Mouse (Mus musculus) gastrocnemius, postnatal 4 days (tissue): ENCODE measurements at regions not wholly inside any gene's neighbourhood (a gene's known extent, or its start where the extent isn't known, plus 50 kb on each side); places are given as distances from the start of the nearest gene placed in this dataset.

Experiments used
- DNase-seq, 2 experiments: peaks; one replicate each; pipeline ENCODE4 v3.0.0; 2021 to 2022; ENCODE audit warnings: low spot score in 2 of 2, mixed read lengths in 2 of 2

DNA sequence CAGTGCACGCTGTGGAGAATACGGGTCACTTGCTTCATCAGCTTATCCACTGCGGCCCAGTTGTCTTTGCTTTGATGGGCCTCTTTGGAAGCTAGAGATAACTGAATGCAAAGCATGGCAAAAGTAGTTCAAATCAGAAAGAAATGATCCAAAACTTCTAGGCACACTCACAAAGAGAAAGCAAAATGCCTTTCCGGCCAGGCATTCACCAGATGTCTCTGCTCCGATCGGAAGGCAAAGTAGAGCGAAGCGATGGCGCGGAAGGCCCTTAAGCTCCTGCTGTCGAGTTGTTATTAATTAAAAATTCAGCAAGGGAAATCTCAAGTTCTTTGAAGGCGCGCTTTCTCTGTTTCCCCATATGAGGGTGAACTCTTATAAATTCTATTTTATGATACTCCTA lies 401.9 kb upstream of the Slc35b3 start:
- no peak for DNase-seq

GRCm38 (mm10) chr13:39351606-39352005 lies 390.9 kb upstream of the Slc35b3 start:
- no peak for DNase-seq

DNA sequence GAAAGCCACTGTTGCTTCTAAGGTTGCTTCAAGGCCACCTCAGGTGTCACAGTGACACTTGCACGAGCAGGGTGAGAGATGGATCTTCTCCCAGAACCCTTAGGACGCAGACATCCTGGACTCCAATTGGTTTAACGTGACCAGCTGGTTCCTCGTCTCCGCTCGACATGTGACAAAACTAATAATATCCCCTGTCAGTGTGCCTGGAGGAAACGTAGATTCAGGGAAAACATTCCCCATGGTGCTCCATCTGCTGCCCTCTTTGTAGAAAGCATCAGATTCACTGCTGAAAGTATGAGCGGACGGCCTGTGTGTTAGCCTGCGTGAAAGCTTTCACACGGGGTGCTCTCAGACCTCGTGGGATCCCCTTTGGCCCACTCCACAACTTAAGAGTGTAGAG lies 390.0 kb upstream of the Slc35b3 start:
- DNase-seq = no peak

- DNase-seq = no peak
Observed at GRCm38 (mm10) chr13:39347761-39348160, 387.1 kb upstream of the Slc35b3 start.

- DNase-seq = no peak
Observed at GRCm38 (mm10) chr13:39334874-39335273, 374.2 kb upstream of the Slc35b3 start.

- no peak for DNase-seq
Observed at GRCm38 (mm10) chr13:39329794-39330193, 369.1 kb upstream of the Slc35b3 start.

- DNase-seq = no peak
Observed at GRCm38 (mm10) chr13:39326176-39326575, 365.5 kb upstream of the Slc35b3 start.

DNA sequence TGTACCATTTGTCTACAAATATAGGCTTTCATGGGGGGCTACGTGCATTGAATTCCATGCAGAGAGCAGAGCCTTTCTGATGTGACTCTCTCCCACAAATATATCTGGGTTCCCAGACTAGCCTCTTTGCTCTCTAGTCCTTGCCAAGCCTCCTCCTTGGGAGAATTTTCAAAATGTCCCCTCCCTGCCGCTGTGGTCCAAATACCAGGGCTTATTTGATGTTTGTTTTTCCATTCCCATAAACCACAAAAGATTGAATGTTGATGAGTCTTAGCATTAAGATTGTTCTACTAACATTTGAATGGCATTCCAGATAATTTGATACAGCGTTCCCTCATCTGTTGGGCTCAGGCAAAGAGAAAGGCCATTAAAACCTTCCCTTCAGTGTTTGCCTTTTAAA lies 360.4 kb upstream of the Slc35b3 start:
- DNase-seq = no peak

GRCm38 (mm10) chr13:39309758-39310157 lies 349.1 kb upstream of the Slc35b3 start:
- no peak for DNase-seq

GRCm38 (mm10) chr13:39307845-39308244 lies 347.2 kb upstream of the Slc35b3 start:
- peak in 1 of 2 experiments; percentile 24 for DNase-seq

DNA sequence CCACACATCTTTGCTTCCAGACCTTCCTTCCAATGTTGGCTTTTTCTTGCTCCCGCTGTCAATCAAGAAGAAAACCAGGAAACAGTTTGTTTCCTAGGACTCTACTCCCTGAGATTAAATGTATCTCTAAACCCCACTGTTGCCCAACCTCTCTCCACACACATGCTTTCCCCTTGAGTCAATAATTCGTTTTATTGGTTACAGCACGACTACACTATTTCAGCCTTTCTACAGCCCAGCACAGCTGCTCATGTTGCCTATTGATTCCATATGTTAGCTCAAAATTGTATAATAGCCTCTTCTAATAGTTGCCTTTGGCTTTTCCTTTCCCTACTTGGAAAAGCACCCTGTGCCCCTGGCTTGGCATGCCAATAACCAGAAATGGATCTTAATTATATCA lies 346.2 kb upstream of the Slc35b3 start:
- no peak for DNase-seq

DNA sequence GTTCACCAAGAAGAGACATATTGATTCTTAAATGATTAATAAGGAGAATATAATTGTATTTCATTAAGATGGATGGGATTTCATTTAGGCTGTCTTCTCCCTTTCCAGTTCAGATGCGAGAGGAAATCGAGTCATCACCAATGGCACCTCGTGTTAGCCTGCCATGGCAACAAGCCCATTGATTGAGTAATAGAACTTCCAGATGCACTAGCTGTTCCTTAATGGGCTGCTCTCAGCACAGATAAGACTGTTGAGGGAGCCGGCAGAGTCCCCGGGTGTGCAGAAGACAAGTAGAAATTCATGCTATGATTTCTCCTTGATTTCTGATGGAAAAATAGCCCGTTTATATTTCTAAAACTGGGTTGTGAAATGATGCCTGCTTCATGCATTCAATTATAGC lies 336.5 kb upstream of the Slc35b3 start:
- DNase-seq = no peak

DNA sequence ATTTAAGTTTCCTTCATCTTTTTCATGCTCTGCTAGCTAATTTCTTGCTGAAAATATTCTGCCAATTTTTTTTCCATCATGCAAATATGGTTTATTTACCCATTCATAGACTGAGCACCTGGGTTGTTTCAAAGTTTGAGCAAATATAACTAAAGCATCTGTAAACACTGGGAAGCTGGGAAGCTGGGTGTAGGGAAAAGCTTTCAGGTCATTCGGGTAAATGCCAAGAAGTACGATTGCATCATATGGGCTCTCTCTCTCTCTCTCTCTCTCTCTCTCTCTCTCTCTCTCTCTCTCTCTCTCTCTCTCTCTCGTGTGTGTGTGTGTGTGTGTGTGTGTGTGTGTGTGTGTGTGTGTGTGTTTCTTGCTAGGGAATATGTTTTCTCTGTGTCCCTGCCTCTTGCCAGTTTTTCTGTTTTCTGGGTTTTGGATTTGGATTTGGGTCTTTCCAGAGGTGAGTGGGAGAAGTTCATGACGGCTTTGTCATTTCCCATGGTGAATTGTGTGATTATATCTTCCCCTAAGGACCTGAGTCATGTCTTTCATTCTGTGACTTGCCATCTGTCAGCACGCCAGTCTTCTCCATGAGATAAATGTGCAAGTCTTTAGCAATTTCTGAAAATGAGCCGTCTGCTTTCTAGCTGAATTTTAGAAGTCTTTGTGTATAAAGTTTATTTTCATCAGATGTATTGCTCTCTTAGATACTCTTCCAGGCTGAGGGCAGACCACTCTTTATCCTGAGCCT lies 329.7 kb upstream of the Slc35b3 start:
- DNase-seq = no peak

- DNase-seq = no peak
Observed at GRCm38 (mm10) chr13:39282272-39282671, 321.6 kb upstream of the Slc35b3 start.

- DNase-seq = no peak
Observed at GRCm38 (mm10) chr13:39278101-39278500, 317.4 kb upstream of the Slc35b3 start.

- no peak for DNase-seq
Observed at GRCm38 (mm10) chr13:39266024-39266423, 305.3 kb upstream of the Slc35b3 start.

GRCm38 (mm10) chr13:39256708-39257107 lies 296.0 kb upstream of the Slc35b3 start:
- no peak for DNase-seq

DNA sequence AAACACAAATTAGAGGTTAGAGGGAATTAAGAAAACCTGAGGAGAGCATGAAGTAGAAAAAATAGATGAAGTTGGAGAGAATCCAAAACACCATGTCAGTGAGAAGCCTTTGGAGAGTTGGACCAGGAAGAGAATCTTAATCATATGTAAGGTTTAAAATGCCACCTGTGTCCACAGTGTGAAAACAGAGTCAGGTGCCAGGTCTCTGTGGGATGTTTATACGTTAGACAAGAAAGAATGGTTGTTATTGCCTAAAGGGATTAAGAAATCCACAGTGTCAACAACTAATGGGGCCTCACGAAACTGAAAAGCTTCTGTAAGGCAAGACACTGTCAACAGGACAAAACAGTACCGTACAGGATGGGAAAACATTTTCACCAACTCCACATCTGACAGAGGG lies 294.7 kb upstream of the Slc35b3 start:
- no peak for DNase-seq

GRCm38 (mm10) chr13:39252591-39252990 lies 291.9 kb upstream of the Slc35b3 start:
- DNase-seq = no peak

GRCm38 (mm10) chr13:39250096-39250495 lies 289.4 kb upstream of the Slc35b3 start:
- DNase-seq = no peak

- DNase-seq = no peak
Observed at GRCm38 (mm10) chr13:39226829-39227228, 266.2 kb upstream of the Slc35b3 start.

GRCm38 (mm10) chr13:39225651-39226050 lies 265.0 kb upstream of the Slc35b3 start:
- no peak for DNase-seq

- no peak for DNase-seq
Observed at GRCm38 (mm10) chr13:39211076-39211475, 250.4 kb upstream of the Slc35b3 start.
